Mouse (Mus musculus): ENCODE results near the gene Fbll1. TPM values are rescaled to one million over a fixed set of nuclear protein-coding genes. Genes with fewer than 3 reads are reported as not detected.

The Fbll1 gene
- polyA plus RNA-seq, 1 experiment = 0.02 TPM

GRCm38 (mm10) chr11:35827714-35828113 lies 29.0 kb upstream of the Fbll1 start:
- Histone ChIP-seq H3K4me3 (ENCODE audit: insufficient read depth, poor library complexity, severe bottlenecking) (no peak overlapping the region), H3ac (ENCODE audit: control insufficient read depth, insufficient read length, low read depth) (no peak overlapping the region), H3K36me3 (ENCODE audit: control insufficient read depth, insufficient read depth) (peaks cover 97% of the 10 kb centered on the region), H3K79me3 (ENCODE audit: low read depth) (peaks cover 40% of the 10 kb centered on the region), H3K79me2 (ENCODE audit: control insufficient read depth, insufficient read depth) (peaks cover 53% of the 10 kb centered on the region), H3K27me3 (ENCODE audit: control insufficient read depth, insufficient read depth, insufficient read length) (no peaks in the 10 kb centered on the region)
- TF ChIP-seq MYOG (IDR thresholded peaks at IDR 0.05; ENCODE audit: control insufficient read depth, extremely low read depth, insufficient read length) (no peak), MYOD1 (IDR thresholded peaks at IDR 0.05; ENCODE audit: control insufficient read depth, insufficient read length, low read depth) (no peak), FOSL1 (IDR thresholded peaks at IDR 0.05; ENCODE audit: insufficient read depth, low read length, poor library complexity, severe bottlenecking) (no peak), MAX (IDR thresholded peaks at IDR 0.05) (no peak), CEBPB (IDR thresholded peaks at IDR 0.05; ENCODE audit: low read depth) (no peak), USF1 (IDR thresholded peaks at IDR 0.05; ENCODE audit: low read depth) (no peak)

GRCm38 (mm10) chr11:35816316-35816715 lies 17.6 kb upstream of the Fbll1 start:
- peaks cover 98% of the 10 kb centered on the region for H3K36me3 ChIP-seq (ENCODE audit: control insufficient read depth, insufficient read depth)
- no peak for TF ChIP-seq MYOG (IDR thresholded peaks at IDR 0.05; ENCODE audit: control insufficient read depth, extremely low read depth, insufficient read length)
- no peak for TF ChIP-seq CTCF (IDR thresholded peaks at IDR 0.05; ENCODE audit: control insufficient read depth, insufficient read depth, insufficient read length)
- no peak for TF ChIP-seq MYOD1 (IDR thresholded peaks at IDR 0.05; ENCODE audit: control insufficient read depth, insufficient read length, low read depth)
- TF ChIP-seq CEBPB (IDR thresholded peaks at IDR 0.05; ENCODE audit: low read depth) = no peak
- no peak for TF ChIP-seq USF1 (IDR thresholded peaks at IDR 0.05; ENCODE audit: low read depth)
- no peak for TF ChIP-seq MAX (IDR thresholded peaks at IDR 0.05)
- TF ChIP-seq FOSL1 (IDR thresholded peaks at IDR 0.05; ENCODE audit: insufficient read depth, low read length, poor library complexity, severe bottlenecking) = no peak
- no peaks in the 10 kb centered on the region for H3K79me2 ChIP-seq (ENCODE audit: control insufficient read depth, insufficient read depth)
- H3K79me3 ChIP-seq (ENCODE audit: low read depth) = peaks cover 4% of the 10 kb centered on the region
- no peak overlapping the region for H3K4me3 ChIP-seq (ENCODE audit: insufficient read depth, poor library complexity, severe bottlenecking)
- no peaks in the 10 kb centered on the region for H3K27me3 ChIP-seq (ENCODE audit: control insufficient read depth, insufficient read depth, insufficient read length)
- H3ac ChIP-seq (ENCODE audit: control insufficient read depth, insufficient read length, low read depth) = no peak overlapping the region

GRCm38 (mm10) chr11:35811458-35811857 lies 12.8 kb upstream of the Fbll1 start:
- Histone ChIP-seq H3K79me2 (ENCODE audit: control insufficient read depth, insufficient read depth) (no peaks in the 10 kb centered on the region), H3ac (ENCODE audit: control insufficient read depth, insufficient read length, low read depth) (no peak overlapping the region), H3K79me3 (ENCODE audit: low read depth) (no peaks in the 10 kb centered on the region), H3K4me3 (ENCODE audit: insufficient read depth, poor library complexity, severe bottlenecking) (no peak overlapping the region), H3K27me3 (ENCODE audit: control insufficient read depth, insufficient read depth, insufficient read length) (no peaks in the 10 kb centered on the region), H3K36me3 (ENCODE audit: control insufficient read depth, insufficient read depth) (peaks cover 98% of the 10 kb centered on the region)
- TF ChIP-seq MYOG (IDR thresholded peaks at IDR 0.05; ENCODE audit: control insufficient read depth, extremely low read depth, insufficient read length) (no peak), CTCF (IDR thresholded peaks at IDR 0.05; ENCODE audit: control insufficient read depth, insufficient read depth, insufficient read length) (no peak), USF1 (IDR thresholded peaks at IDR 0.05; ENCODE audit: low read depth) (no peak), MAX (IDR thresholded peaks at IDR 0.05) (no peak), MYOD1 (IDR thresholded peaks at IDR 0.05; ENCODE audit: control insufficient read depth, insufficient read length, low read depth) (no peak), CEBPB (IDR thresholded peaks at IDR 0.05; ENCODE audit: low read depth) (no peak), FOSL1 (IDR thresholded peaks at IDR 0.05; ENCODE audit: insufficient read depth, low read length, poor library complexity, severe bottlenecking) (no peak)

GRCm38 (mm10) chr11:35801332-35801731 lies 2.6 kb upstream of the Fbll1 start:
- H3K27me3 ChIP-seq (ENCODE audit: control insufficient read depth, insufficient read depth, insufficient read length) = no peaks in the 10 kb centered on the region
- no peak overlapping the region for H3ac ChIP-seq (ENCODE audit: control insufficient read depth, insufficient read length, low read depth)
- H3K79me2 ChIP-seq (ENCODE audit: control insufficient read depth, insufficient read depth) = no peaks in the 10 kb centered on the region
- no peak for TF ChIP-seq MYOG (IDR thresholded peaks at IDR 0.05; ENCODE audit: control insufficient read depth, extremely low read depth, insufficient read length)
- TF ChIP-seq USF1 (IDR thresholded peaks at IDR 0.05; ENCODE audit: low read depth) = no peak
- TF ChIP-seq CTCF (IDR thresholded peaks at IDR 0.05; ENCODE audit: control insufficient read depth, insufficient read depth, insufficient read length) = no peak
- no peak for TF ChIP-seq FOSL1 (IDR thresholded peaks at IDR 0.05; ENCODE audit: insufficient read depth, low read length, poor library complexity, severe bottlenecking)
- no peak for TF ChIP-seq CEBPB (IDR thresholded peaks at IDR 0.05; ENCODE audit: low read depth)
- H3K79me3 ChIP-seq (ENCODE audit: low read depth) = no peaks in the 10 kb centered on the region
- no peak overlapping the region for H3K4me3 ChIP-seq (ENCODE audit: insufficient read depth, poor library complexity, severe bottlenecking)
- H3K36me3 ChIP-seq (ENCODE audit: control insufficient read depth, insufficient read depth) = peaks cover 3% of the 10 kb centered on the region

GRCm38 (mm10) chr11:35798495-35798820 lies 226 bp downstream of the Fbll1 start:
- H3K79me3 ChIP-seq (ENCODE audit: low read depth) = no peaks in the 10 kb centered on the region
- H3K79me2 ChIP-seq (ENCODE audit: control insufficient read depth, insufficient read depth) = no peaks in the 10 kb centered on the region
- TF ChIP-seq CTCF (IDR thresholded peaks at IDR 0.05; ENCODE audit: control insufficient read depth, insufficient read depth, insufficient read length) (no peak), MYOG (IDR thresholded peaks at IDR 0.05; ENCODE audit: control insufficient read depth, extremely low read depth, insufficient read length) (no peak), MAX (IDR thresholded peaks at IDR 0.05) (no peak), CEBPB (IDR thresholded peaks at IDR 0.05; ENCODE audit: low read depth) (no peak), FOSL1 (IDR thresholded peaks at IDR 0.05; ENCODE audit: insufficient read depth, low read length, poor library complexity, severe bottlenecking) (no peak), USF1 (IDR thresholded peaks at IDR 0.05; ENCODE audit: low read depth) (no peak), MYOD1 (IDR thresholded peaks at IDR 0.05; ENCODE audit: control insufficient read depth, insufficient read length, low read depth) (no peak)
- H3K4me3 ChIP-seq (ENCODE audit: insufficient read depth, poor library complexity, severe bottlenecking) = no peak overlapping the region
- H3ac ChIP-seq (ENCODE audit: control insufficient read depth, insufficient read length, low read depth) = no peak overlapping the region
- no peaks in the 10 kb centered on the region for H3K36me3 ChIP-seq (ENCODE audit: control insufficient read depth, insufficient read depth)
- H3K27me3 ChIP-seq (ENCODE audit: control insufficient read depth, insufficient read depth, insufficient read length) = no peaks in the 10 kb centered on the region
